Comparison of ENCODE assay signal across 24 mouse cellular contexts in the genomic region with DNA sequence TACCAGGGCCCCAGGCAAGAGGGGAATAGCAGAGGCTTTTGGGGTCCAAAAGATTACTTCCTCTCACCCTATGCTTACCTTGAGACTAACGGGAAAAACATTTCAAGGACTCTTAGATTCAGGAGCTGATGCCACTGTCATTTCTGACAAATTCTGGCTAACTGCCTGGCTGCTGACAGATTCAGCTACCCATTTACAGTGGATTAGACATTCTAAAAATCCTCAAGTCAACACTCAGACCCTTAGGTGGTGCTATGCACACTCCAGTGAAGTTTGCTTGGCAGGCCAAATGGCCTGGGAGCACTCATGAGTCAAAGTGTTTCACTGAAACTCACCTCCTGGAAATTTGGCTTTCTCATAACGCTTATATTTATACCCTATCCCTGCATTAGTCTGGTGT. TPM values are rescaled to one million over a fixed set of nuclear protein-coding genes. Genes with fewer than 3 reads are reported as not detected.
A peak's percentile ranks its signal among the peaks of the same experiment; 100 is the strongest.
DNase-seq lines count a peak whose midpoint lies in the region; ATAC-seq and TF ChIP-seq lines count a peak whose summit lies in the region.
"Had no signal": no experiment of that assay in that cellular context is flagged by ENCODE, and none has a peak within 500 bp of the region (broad histone marks: within the 10 kb centered on the region; RNA-seq: fewer than 3 reads in every experiment).

No protein-coding gene starts in this region.

- H3K36me3 ChIP-seq in forebrain, embryonic 14.5 days (ENCODE audit: control insufficient read depth, insufficient read depth, low read length), result no peaks in the 10 kb centered on the region
- H3K36me3 ChIP-seq in forebrain, embryonic 15.5 days, result no peaks in the 10 kb centered on the region
- H3K36me3 ChIP-seq in lung, postnatal 0 days (ENCODE audit: insufficient read depth, low read length), result no peaks in the 10 kb centered on the region
- H3K36me3 ChIP-seq: embryonic facial prominence, embryonic 15.5 days; forebrain, embryonic 10.5 days; heart, embryonic 10.5 days; hindbrain, embryonic 15.5 days; neural tube, embryonic 12.5 days had no signal

- no peak overlapping the region for H3K27ac ChIP-seq in forebrain, embryonic 14.5 days (ENCODE audit: low read depth, low read length)
- H3K27ac ChIP-seq in forebrain, embryonic 15.5 days (replicated peaks), result no peak overlapping the region
- H3K27ac ChIP-seq in lung, postnatal 0 days (ENCODE audit: low read length), result no peak overlapping the region
- H3K27ac ChIP-seq: embryonic facial prominence, embryonic 15.5 days; forebrain, embryonic 10.5 days; heart, embryonic 10.5 days; hindbrain, embryonic 15.5 days; kidney, postnatal 0 days; neural tube, embryonic 12.5 days had no signal

- H3K9me3 ChIP-seq in forebrain, embryonic 14.5 days (replicated peaks; ENCODE audit: control insufficient read depth, low read length), result no peaks in the 10 kb centered on the region
- H3K9me3 ChIP-seq in forebrain, embryonic 15.5 days, result no peaks in the 10 kb centered on the region
- no peaks in the 10 kb centered on the region for H3K9me3 ChIP-seq in lung, postnatal 0 days (ENCODE audit: low read length)
- H3K9me3 ChIP-seq: embryonic facial prominence, embryonic 15.5 days; forebrain, embryonic 10.5 days; heart, embryonic 10.5 days; hindbrain, embryonic 15.5 days; neural tube, embryonic 12.5 days had no signal

- no peak overlapping the region for H3K4me2 ChIP-seq in forebrain, embryonic 14.5 days (ENCODE audit: low read length)
- H3K4me2 ChIP-seq in forebrain, embryonic 15.5 days (replicated peaks), result no peak overlapping the region
- no peak overlapping the region for H3K4me2 ChIP-seq in lung, postnatal 0 days (replicated peaks; ENCODE audit: low read depth, low read length)
- H3K4me2 ChIP-seq: embryonic facial prominence, embryonic 15.5 days; hindbrain, embryonic 15.5 days; lung, embryonic 14.5 days; neural tube, embryonic 12.5 days had no signal

- no peak for TF ChIP-seq EP300 in lung, postnatal 0 days (IDR thresholded peaks at IDR 0.05)

- peak; percentile 1 for DNase-seq in forebrain, embryonic 14.5 days (ENCODE audit: low spot score)
- DNase-seq in lung, adult 18-20 months, result peak; percentile 27 to 40
- no peak for DNase-seq in lung, postnatal 0 days (ENCODE audit: low spot score)
- peak; percentile 65 to 68 for DNase-seq in kidney, postnatal 36 days
- DNase-seq in MN1 (ENCODE audit: low spot score), result no peak
- DNase-seq in thymus, postnatal 14 days, result no peak
- DNase-seq: cerebellum, adult 8-10 months; gastrocnemius, postnatal 36 days; heart, postnatal 10 days; lung, embryonic 14.5 days; spleen, adult 18-20 months; thymus, adult 18-20 months had no signal

- ATAC-seq in forebrain, embryonic 14.5 days, result no peak
- no peak for ATAC-seq in forebrain, embryonic 15.5 days (replicated peaks)
- no peak for ATAC-seq in lung, postnatal 0 days
- ATAC-seq: activated CD4-positive, CD25-positive, alpha-beta regulatory T cell, adult 4 months; Patski had no signal

- no peak overlapping the region for H3K9ac ChIP-seq in forebrain, embryonic 14.5 days (ENCODE audit: low read length)
- no peak overlapping the region for H3K9ac ChIP-seq in forebrain, embryonic 15.5 days (replicated peaks)
- no peak overlapping the region for H3K9ac ChIP-seq in lung, postnatal 0 days (replicated peaks; ENCODE audit: low read depth)
- H3K9ac ChIP-seq: embryonic facial prominence, embryonic 15.5 days; hindbrain, embryonic 15.5 days; lung, embryonic 14.5 days; neural tube, embryonic 12.5 days had no signal

- no peaks in the 10 kb centered on the region for H3K27me3 ChIP-seq in forebrain, embryonic 14.5 days (replicated peaks; ENCODE audit: control insufficient read depth, insufficient read depth, low read length)
- H3K27me3 ChIP-seq in forebrain, embryonic 15.5 days, result no peaks in the 10 kb centered on the region
- H3K27me3 ChIP-seq in lung, postnatal 0 days (replicated peaks; ENCODE audit: insufficient read depth, low read length), result no peaks in the 10 kb centered on the region
- H3K27me3 ChIP-seq: embryonic facial prominence, embryonic 15.5 days; hindbrain, embryonic 15.5 days; neural tube, embryonic 12.5 days had no signal

- WGBS in forebrain, embryonic 14.5 days, result 84% methylated on average over 2 of the region's 2 CpGs
- WGBS in forebrain, embryonic 15.5 days, result 88% methylated on average over 2 of the region's 2 CpGs
- 74% methylated on average over 2 of the region's 2 CpGs for WGBS in lung, postnatal 0 days

- TF ChIP-seq CTCF in lung, postnatal 0 days (IDR thresholded peaks at IDR 0.05), result no peak

- H3K4me3 ChIP-seq in forebrain, embryonic 14.5 days (ENCODE audit: low read depth, low read length), result no peak overlapping the region
- H3K4me3 ChIP-seq in forebrain, embryonic 15.5 days, result no peak overlapping the region
- H3K4me3 ChIP-seq in lung, postnatal 0 days (ENCODE audit: low read depth, low read length), result no peak overlapping the region
- H3K4me3 ChIP-seq: embryonic facial prominence, embryonic 15.5 days; forebrain, embryonic 10.5 days; heart, embryonic 10.5 days; hindbrain, embryonic 15.5 days; neural tube, embryonic 12.5 days had no signal

- H3K4me1 ChIP-seq in forebrain, embryonic 14.5 days (ENCODE audit: control insufficient read depth, insufficient read depth, low read length), result no peaks in the 10 kb centered on the region
- H3K4me1 ChIP-seq in forebrain, embryonic 15.5 days, result no peaks in the 10 kb centered on the region
- H3K4me1 ChIP-seq in lung, postnatal 0 days (ENCODE audit: insufficient read depth, low read depth, low read length), result no peaks in the 10 kb centered on the region
- H3K4me1 ChIP-seq: embryonic facial prominence, embryonic 15.5 days; forebrain, embryonic 10.5 days; heart, embryonic 10.5 days; hindbrain, embryonic 15.5 days; neural tube, embryonic 12.5 days had no signal

RNA-seq across cellular contexts. Expression of a gene that starts 1.9 kb away (rescaled TPM):
- polyA plus RNA-seq in forebrain, embryonic 14.5 days (2014; fragmentation: Nextera tagmentation; extraction: Ambion mirVana), result 0.06 and 0.09 TPM in 2 replicates
- polyA plus RNA-seq in forebrain, embryonic 15.5 days (2015; fragmentation: Nextera tagmentation; extraction: Ambion mirVana), result not detected in 2 replicates
- 0.05 TPM in 1 of 2 replicates, not detected in the other for polyA plus RNA-seq in lung, postnatal 0 days (2015; fragmentation: Nextera tagmentation; extraction: Ambion mirVana)
- polyA plus RNA-seq: activated CD4-positive, CD25-positive, alpha-beta regulatory T cell, adult 4 months; embryonic facial prominence, embryonic 15.5 days; forebrain, embryonic 10.5 days; lung, embryonic 14.5 days; neural tube, embryonic 12.5 days; stomach, embryonic 14.5 days; urinary bladder, adult 2 months had no signal

RNA-seq across cellular contexts. Expression of a gene that starts 36.6 kb away (rescaled TPM):
- 0.09 TPM in 1 of 2 replicates, not detected in the other for polyA plus RNA-seq in forebrain, embryonic 14.5 days (2014; fragmentation: Nextera tagmentation; extraction: Ambion mirVana)
- 0.31 and 0.50 TPM in 2 replicates for polyA plus RNA-seq in forebrain, embryonic 15.5 days (2015; fragmentation: Nextera tagmentation; extraction: Ambion mirVana)
- not detected in 2 replicates for polyA plus RNA-seq in lung, postnatal 0 days (2015; fragmentation: Nextera tagmentation; extraction: Ambion mirVana)
- polyA plus RNA-seq: C2C12; embryonic facial prominence, embryonic 15.5 days; forebrain, embryonic 10.5 days; lung, embryonic 14.5 days; stomach, embryonic 14.5 days; urinary bladder, adult 2 months had no signal

Comparison
In these comparisons a context has a peak if more than half of its experiments do, and no peak if none do; other contexts are left out.
1. DNase-seq: peak in forebrain, embryonic 14.5 days (single experiment), lung, adult 18-20 months (2 of 2) and kidney, postnatal 36 days (2 of 2); none in lung, postnatal 0 days (single experiment), MN1 (single experiment) and thymus, postnatal 14 days (single experiment).